Mouse (Mus musculus): ENCODE measurements around the gene Saysd1. TPM values are rescaled to one million over a fixed set of nuclear protein-coding genes. Genes with fewer than 3 reads are reported as not detected.

The Saysd1 gene
- polyA plus RNA-seq, 1 experiment from 2014 or later = 12.7 TPM

DNA sequence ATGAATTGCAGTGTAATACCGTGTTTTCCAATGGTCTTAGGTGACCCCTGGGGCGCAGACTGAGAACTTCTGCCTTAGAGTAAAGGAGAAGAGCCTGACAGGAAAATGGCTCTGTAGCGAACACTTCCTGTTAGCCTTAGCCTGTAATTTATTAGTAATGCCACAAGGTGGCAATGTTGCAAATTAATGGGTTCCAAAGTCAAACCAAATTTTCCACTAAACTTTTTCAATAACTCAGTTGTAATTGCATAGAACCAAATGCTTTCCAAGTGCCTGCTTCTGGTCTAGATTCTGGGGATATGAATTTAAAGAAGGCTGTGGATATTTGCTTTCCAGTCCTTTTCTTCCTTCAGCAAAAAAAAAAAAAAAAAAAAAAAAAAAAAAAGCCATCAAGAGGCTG lies 26.1 kb downstream of the Saysd1 start:
- H3K9ac ChIP-seq = no peak overlapping the region
- H3K9me3 ChIP-seq (ENCODE audit: low read depth, low read length) = no peaks in the 10 kb centered on the region
- ATAC-seq (ENCODE audit: insufficient read depth) (no peak), DNase-seq (peak; percentile 26)
- H3K27me3 ChIP-seq (ENCODE audit: insufficient read depth, low read length) = no peaks in the 10 kb centered on the region
- no peaks in the 10 kb centered on the region for H3K36me3 ChIP-seq (ENCODE audit: insufficient read depth)
- H3K4me1 ChIP-seq (ENCODE audit: insufficient read depth) = 0 out of 2 replicates have a peak, but pooled peaks cover 3% of the 10 kb centered on the region
- no peak overlapping the region for H3K4me2 ChIP-seq
- H3K4me3 ChIP-seq (ENCODE audit: low read depth, low read length) = no peak overlapping the region
- 76% methylated on average over 3 of the region's 3 CpGs for WGBS
- no peak overlapping the region for H3K27ac ChIP-seq (ENCODE audit: low read depth)
- peak; percentile 38 for TF ChIP-seq CTCF (IDR thresholded peaks at IDR 0.05; ENCODE audit: low read depth)

DNA sequence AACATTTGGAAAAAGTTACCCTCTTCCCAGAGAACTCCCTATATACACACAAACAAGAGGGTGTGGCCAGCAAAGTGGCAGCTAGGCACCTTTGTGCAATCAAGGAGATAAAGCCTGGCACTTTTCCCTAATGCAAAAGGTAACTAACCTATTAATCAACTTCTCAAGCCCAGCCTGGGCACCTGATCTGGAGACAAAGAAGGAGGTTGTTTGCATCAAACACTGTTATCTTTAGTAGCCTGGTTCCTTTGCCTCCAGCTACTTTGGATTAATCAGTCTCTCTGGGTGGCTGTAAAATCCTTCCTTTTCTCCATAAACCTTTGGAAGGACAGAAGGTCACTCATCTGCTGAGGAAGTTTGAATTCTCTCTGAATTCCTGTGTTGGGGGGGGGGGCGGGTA lies 27.4 kb downstream of the Saysd1 start:
- no peak overlapping the region for H3K9ac ChIP-seq
- no peak for TF ChIP-seq CTCF (IDR thresholded peaks at IDR 0.05; ENCODE audit: low read depth)
- H3K27ac ChIP-seq (ENCODE audit: low read depth) = no peak overlapping the region
- no peak for DNase-seq
- 63% methylated on average over 1 of the region's 1 CpGs for WGBS
- no peak overlapping the region for H3K4me2 ChIP-seq
- no peaks in the 10 kb centered on the region for H3K36me3 ChIP-seq (ENCODE audit: insufficient read depth)
- no peaks in the 10 kb centered on the region for H3K9me3 ChIP-seq (ENCODE audit: low read depth, low read length)
- no peak overlapping the region for H3K4me3 ChIP-seq (ENCODE audit: low read depth, low read length)
- no peaks in the 10 kb centered on the region for H3K4me1 ChIP-seq (ENCODE audit: insufficient read depth)
- ATAC-seq (ENCODE audit: insufficient read depth) = no peak
- H3K27me3 ChIP-seq (ENCODE audit: insufficient read depth, low read length) = no peaks in the 10 kb centered on the region

DNA sequence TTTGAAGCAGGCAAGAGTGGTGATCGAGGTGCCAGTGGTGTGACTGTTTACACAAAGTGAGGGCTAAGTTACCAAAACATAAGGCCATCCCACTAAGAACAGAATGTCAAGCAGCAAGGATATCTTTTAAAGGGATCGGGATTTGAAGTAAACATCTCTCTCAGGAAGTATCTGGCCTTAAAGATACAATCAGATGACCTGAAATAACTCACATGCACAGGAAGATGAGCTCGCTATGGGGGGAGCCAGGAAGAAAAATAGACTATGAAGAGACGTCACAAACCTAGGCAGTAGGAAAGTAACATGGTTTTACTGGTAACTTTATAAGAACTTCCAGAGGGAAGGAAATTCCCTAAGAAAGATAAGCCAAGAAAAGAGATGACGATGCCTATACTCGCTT lies 32.1 kb downstream of the Saysd1 start:
- Histone ChIP-seq H3K4me1 (ENCODE audit: insufficient read depth) (no peaks in the 10 kb centered on the region), H3K4me3 (ENCODE audit: low read depth, low read length) (no peak overlapping the region), H3K9me3 (ENCODE audit: low read depth, low read length) (no peaks in the 10 kb centered on the region), H3K27me3 (ENCODE audit: insufficient read depth, low read length) (no peaks in the 10 kb centered on the region), H3K36me3 (ENCODE audit: insufficient read depth) (no peaks in the 10 kb centered on the region), H3K9ac (no peak overlapping the region), H3K27ac (ENCODE audit: low read depth) (no peak overlapping the region), H3K4me2 (no peak overlapping the region)
- TF ChIP-seq CTCF (IDR thresholded peaks at IDR 0.05; ENCODE audit: low read depth) = no peak
- 46% methylated on average over 6 of the region's 6 CpGs for WGBS
- ATAC-seq (ENCODE audit: insufficient read depth) = no peak
- no peak for DNase-seq

DNA sequence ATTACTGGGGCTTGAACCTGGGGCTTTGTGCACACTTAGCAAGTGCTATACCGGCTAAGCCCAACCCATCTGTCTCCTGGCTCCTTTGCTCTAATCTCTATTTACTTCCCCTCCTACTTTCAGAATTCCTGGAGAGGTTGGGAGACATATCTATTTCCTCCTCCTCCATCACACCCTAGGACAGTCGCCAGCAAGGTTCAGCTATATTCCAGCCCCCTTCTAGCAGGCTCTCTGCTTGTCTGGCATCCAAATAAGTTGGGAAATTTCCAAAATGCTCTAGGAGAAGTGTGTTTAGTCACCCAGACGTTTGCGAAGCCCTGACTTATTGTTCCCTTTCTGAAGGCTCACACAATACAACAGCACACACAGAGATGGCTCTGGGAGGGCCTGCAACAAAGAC lies 35.1 kb downstream of the Saysd1 start:
- no peak overlapping the region for H3K9ac ChIP-seq
- H3K36me3 ChIP-seq (ENCODE audit: insufficient read depth) = no peaks in the 10 kb centered on the region
- H3K9me3 ChIP-seq (ENCODE audit: low read depth, low read length) = no peaks in the 10 kb centered on the region
- no peak overlapping the region for H3K4me3 ChIP-seq (ENCODE audit: low read depth, low read length)
- 28% methylated on average over 4 of the region's 4 CpGs for WGBS
- H3K4me2 ChIP-seq = no peak overlapping the region
- DNase-seq (peak; percentile 55), ATAC-seq (ENCODE audit: insufficient read depth) (no peak)
- no peaks in the 10 kb centered on the region for H3K27me3 ChIP-seq (ENCODE audit: insufficient read depth, low read length)
- no peaks in the 10 kb centered on the region for H3K4me1 ChIP-seq (ENCODE audit: insufficient read depth)
- H3K27ac ChIP-seq (ENCODE audit: low read depth) = no peak overlapping the region
- TF ChIP-seq CTCF (IDR thresholded peaks at IDR 0.05; ENCODE audit: low read depth) = no peak

DNA sequence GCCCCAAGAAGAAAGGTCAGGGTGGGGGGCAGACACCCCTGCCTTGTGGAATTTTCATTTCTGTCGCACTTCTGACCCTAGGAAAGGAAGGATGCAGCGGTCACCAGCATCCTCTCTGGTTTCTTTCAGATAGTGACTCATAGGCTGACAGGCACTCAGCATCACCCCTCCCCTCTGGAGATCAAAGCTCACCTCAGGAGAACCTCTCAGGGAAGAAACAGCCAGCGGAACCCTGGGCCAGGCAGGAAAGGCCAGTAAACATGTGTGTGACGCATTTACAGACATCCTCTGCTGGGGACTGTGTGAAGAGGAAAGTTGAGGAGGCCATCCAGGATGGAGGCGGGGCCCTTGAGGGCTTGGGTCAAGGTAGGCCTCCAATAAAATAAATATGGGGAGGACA lies 40.3 kb downstream of the Saysd1 start:
- peak; percentile 59 for DNase-seq
- H3K4me1 ChIP-seq (ENCODE audit: insufficient read depth) = no peaks in the 10 kb centered on the region
- ATAC-seq (ENCODE audit: insufficient read depth) = peak; percentile 54
- H3K4me3 ChIP-seq (ENCODE audit: low read depth, low read length) = no peak overlapping the region
- H3K27me3 ChIP-seq (ENCODE audit: insufficient read depth, low read length) = 0 out of 2 replicates have a peak, but pooled peaks cover under 1% of the 10 kb centered on the region
- H3K27ac ChIP-seq (ENCODE audit: low read depth) = no peak overlapping the region
- no peaks in the 10 kb centered on the region for H3K9me3 ChIP-seq (ENCODE audit: low read depth, low read length)
- 23% methylated on average over 5 of the region's 5 CpGs for WGBS
- H3K9ac ChIP-seq = no peak overlapping the region
- no peak overlapping the region for H3K4me2 ChIP-seq
- TF ChIP-seq CTCF (IDR thresholded peaks at IDR 0.05; ENCODE audit: low read depth) = no peak
- no peaks in the 10 kb centered on the region for H3K36me3 ChIP-seq (ENCODE audit: insufficient read depth)

DNA sequence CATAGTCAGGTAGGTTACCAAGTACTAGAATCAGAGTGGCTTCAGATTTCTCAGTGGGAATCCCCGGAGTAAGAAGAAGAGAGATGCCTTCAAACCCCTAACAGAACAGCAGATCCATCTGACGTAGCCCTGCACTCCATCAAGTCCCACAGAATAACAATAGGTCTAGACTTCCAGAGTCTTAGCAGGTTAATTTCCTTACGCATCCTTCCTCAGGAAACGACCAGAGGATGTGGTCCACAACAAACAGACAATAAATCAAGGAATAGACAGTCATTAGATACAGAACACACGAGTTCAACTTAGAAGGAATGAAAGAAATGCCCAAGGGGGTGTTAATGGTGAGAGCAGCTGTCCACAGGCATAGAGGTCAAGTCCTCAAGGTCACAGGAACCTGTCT lies 43.4 kb downstream of the Saysd1 start:
- peak; percentile 13 for DNase-seq
- TF ChIP-seq CTCF (IDR thresholded peaks at IDR 0.05; ENCODE audit: low read depth) = no peak
- 44% methylated on average over 5 of the region's 5 CpGs for WGBS

DNA sequence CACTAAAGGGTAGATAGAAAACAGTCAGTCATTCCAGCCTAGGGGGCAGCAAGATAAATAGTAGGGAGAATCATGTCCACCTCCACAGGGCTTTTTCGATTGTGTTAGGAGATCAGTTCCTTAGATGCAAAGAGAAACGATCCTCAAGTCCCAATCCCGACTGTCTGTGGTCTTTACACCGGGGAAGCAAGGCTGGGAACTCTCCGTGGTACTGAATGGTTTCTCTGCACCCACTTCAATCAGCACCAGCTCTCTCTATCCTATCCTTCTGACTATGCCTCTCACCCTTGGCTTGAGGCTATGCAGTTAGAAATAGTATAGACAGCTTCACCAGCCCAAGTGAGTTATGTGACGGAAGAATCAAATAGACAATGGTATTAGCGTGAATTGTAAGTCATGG lies 44.8 kb downstream of the Saysd1 start:
- Histone ChIP-seq H3K27me3 (ENCODE audit: insufficient read depth, low read length) (0 out of 2 replicates have a peak, but pooled peaks cover 3% of the 10 kb centered on the region), H3K27ac (ENCODE audit: low read depth) (no peak overlapping the region), H3K36me3 (ENCODE audit: insufficient read depth) (no peaks in the 10 kb centered on the region), H3K4me3 (ENCODE audit: low read depth, low read length) (no peak overlapping the region), H3K9ac (no peak overlapping the region), H3K4me2 (no peak overlapping the region), H3K4me1 (ENCODE audit: insufficient read depth) (no peaks in the 10 kb centered on the region), H3K9me3 (ENCODE audit: low read depth, low read length) (no peaks in the 10 kb centered on the region)
- ATAC-seq (ENCODE audit: insufficient read depth) = no peak
- peak; percentile 90 for DNase-seq
- no peak for TF ChIP-seq CTCF (IDR thresholded peaks at IDR 0.05; ENCODE audit: low read depth)
- WGBS = 17% methylated on average over 7 of the region's 7 CpGs

More for the DNA sequence above, 43.4 kb downstream of the Saysd1 start:
- no peak for ATAC-seq (ENCODE audit: insufficient read depth)
- H3K4me2 ChIP-seq = no peak overlapping the region
- 0 out of 2 replicates have a peak, but pooled peaks cover 3% of the 10 kb centered on the region for H3K27me3 ChIP-seq (ENCODE audit: insufficient read depth, low read length)
- H3K9me3 ChIP-seq (ENCODE audit: low read depth, low read length) = no peaks in the 10 kb centered on the region
- H3K4me1 ChIP-seq (ENCODE audit: insufficient read depth) = no peaks in the 10 kb centered on the region
- H3K27ac ChIP-seq (ENCODE audit: low read depth) = no peak overlapping the region
- no peak overlapping the region for H3K4me3 ChIP-seq (ENCODE audit: low read depth, low read length)
- H3K9ac ChIP-seq = no peak overlapping the region
- H3K36me3 ChIP-seq (ENCODE audit: insufficient read depth) = no peaks in the 10 kb centered on the region

DNA sequence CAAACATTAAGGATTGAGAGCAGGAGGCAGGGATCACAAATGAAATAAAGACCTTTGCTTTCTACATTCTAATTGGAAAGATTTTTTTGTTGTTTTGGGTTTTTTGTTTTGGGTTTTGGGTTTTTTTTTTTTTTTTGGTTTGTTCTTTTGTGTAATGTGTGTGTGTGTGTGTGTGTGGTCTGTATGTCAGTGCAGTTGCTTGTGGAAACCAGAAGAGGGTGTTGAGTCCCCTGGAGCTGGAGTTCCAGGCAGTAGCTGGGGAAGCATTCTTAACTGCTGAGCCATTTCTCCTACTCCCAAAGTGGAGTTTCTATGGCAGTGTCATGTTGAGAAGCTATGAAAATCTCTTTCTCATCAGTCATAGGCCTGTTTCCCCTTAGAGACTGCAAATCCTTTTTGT lies 54.0 kb downstream of the Saysd1 start:
- ATAC-seq (ENCODE audit: insufficient read depth) (no peak), DNase-seq (no peak)
- H3K9me3 ChIP-seq (ENCODE audit: low read depth, low read length) = no peaks in the 10 kb centered on the region
- H3K9ac ChIP-seq = no peak overlapping the region
- TF ChIP-seq CTCF (IDR thresholded peaks at IDR 0.05; ENCODE audit: low read depth) = 0 out of 2 replicates have a peak, but pooled peaks have one; percentile 13
- H3K4me2 ChIP-seq = no peak overlapping the region
- H3K4me1 ChIP-seq (ENCODE audit: insufficient read depth) = peaks cover 7% of the 10 kb centered on the region; the same call in 1 of the 2 replicates
- no peak overlapping the region for H3K4me3 ChIP-seq (ENCODE audit: low read depth, low read length)
- no peak overlapping the region for H3K27ac ChIP-seq (ENCODE audit: low read depth)
- H3K36me3 ChIP-seq (ENCODE audit: insufficient read depth) = no peaks in the 10 kb centered on the region
- no peaks in the 10 kb centered on the region for H3K27me3 ChIP-seq (ENCODE audit: insufficient read depth, low read length)
